Mouse (Mus musculus): ENCODE results near the gene Vasp.

Vasp gene

DNA sequence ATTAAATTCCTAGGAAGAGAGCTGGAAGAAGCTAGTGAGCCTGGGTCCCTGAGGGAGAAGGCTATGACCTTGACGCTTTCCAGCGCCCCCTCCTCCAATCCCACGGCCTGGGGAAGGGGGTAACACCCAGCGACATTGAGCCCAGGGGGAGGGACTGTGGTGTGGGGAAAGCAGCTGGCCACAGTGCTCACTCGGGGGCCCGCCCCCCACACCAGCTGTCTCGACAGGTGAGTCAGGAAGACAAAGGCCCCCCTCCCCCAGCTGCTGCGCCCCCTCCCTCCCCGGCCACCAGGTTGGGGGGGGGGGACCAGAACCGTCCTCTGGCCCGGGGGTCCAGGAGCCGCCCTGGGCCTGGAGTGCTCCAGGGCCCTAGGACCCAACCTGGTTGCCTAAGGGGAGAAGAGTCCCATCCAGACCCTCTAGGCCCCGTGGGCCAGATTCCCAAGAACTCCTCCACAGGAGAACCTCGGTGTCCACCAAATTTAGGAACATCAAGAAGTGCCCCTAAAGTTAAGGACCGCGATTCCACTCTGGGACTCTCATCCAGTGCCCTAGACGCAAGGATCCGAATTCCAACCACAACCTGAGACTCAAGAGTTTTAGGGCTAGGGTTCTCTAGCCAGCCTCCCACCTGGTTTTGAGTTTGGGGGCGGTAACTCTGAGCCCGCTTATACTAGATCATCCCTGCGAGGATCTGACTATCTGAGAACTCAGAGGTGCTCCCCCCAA lies 944 bp downstream of the Vasp start:
- no peak for DNase-seq (ENCODE audit: low spot score in 2 of 2)

DNA sequence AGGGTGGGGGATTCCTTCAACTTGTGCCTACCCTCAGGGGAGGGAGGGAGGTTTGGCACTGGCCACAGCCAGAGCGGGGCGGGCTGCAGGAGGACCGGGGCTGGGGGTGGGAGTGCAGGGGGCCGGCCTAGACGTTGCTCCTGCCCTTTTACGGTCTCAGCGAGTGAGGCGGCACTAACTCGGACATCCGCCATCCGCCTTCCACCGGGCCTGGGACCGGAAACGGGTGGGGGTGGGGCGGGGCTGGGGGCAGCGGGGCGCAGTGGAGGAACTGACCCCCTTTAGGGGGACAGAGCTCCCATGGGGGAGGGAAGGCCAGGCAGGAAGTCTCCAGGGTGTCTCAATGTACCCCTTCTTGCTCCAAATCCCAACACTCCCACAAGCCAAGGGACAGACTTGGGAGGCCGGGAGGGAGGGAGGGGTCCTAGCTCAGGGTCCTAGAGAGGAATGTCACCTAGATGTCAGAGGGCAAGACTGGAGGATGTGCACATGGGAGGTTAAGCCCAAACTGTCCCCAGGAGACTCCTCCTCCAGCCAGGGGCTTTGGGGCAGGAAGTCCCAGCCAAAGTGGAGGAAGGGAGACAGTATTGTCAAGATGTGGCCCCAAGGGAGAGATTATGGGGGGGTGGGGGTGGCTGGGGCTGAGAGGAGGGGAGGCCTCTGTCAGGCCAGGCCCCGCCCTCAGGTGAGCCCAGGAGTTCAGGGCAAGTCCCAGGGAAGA lies 1.7 kb downstream of the Vasp start:
- no peak for DNase-seq (ENCODE audit: low spot score in 2 of 2)

DNA sequence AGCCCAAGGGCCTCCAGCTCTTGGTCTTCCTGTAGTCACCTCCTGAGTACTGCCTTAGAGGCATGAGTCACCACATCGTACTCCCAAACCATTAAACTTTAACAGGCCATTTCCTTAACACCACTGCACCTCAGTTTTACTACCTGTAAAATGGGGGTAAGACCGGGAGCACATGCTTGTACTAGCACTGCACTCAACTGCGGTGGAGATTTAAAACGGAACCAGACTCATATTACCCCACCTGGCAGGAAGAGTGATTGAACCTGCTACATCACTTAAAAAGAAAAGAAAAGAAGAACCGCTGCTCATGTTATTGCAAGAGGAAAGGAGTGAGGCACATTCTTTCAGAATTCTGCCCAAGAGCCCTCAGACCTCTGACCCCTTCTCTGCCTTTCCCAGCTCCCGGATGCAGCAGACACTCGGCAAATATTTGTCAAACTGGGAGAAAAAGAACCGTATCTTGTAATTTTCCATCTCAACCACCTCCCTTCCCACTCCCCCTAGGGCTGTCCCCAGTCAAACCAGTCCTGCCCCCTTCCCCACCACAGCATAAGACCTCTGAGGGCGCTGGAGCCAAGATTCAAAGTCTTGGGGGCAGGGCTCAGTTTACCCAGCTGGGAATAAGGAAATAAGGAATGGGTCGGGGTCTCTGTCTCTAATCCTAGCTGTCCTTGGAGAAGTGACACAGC lies 2.5 kb downstream of the Vasp start:
- DNase-seq (ENCODE audit: low spot score in 2 of 2) = no peak

DNA sequence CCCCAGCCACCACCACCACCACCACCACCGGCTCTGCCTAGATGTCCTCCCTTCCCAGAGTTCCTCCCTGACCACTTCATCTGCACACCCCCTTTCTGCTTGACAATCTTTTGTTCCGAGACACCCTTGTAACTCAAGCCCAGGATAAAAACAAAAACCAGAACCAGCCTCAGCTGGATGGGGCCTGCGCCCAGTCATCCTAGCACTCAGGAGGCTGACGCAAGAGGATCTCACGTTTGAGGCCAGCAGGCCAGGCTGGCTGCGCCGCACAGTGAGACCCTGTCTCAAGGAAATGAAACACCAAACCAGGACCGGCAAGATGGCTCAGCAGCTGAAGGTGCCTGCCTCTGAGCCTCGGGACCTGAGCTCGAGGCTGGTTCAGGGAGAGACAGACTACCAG lies 4.6 kb downstream of the Vasp start:
- DNase-seq (ENCODE audit: low spot score in 2 of 2) = no peak

DNA sequence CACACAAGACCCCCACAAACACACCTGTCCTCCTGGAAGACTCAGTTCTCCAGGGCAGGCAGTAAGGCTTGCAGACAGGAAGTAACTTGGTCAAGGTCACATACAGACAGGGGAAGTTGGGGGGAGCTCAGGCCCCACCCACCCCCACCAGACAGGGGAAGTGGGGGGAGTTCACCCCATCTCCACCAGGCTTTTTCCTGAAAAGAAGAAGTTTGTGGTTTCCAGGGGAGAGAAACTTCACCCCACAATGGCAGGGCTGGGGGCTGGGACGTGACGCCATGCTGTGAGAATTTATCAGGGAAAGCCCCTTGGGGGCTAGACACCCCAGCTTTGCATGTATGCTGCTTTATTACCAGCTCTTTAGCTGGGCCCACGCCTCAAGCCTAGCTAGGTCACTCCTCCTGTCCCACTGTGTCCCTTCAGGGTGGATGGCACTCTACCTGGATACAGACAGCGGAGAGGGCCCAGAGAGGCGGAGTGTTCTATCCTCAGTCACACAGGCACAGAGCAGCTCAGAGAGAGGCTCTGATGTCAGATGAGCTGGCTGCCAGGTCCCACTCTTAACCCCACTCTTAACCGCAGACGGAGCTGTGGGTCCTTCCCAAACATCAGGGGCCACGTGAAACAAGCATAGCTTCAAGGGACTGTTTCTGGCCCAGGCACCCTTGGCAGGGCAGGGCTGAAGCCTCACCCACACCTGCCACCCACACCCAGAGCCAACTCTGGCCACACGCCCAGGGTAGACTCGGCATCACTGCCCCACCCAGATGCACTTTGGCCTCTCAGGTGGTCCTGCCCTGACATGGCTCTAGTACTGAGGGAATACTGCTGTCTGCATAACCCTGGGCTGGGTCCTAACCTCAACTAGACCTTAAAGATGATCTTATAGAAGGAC lies 5.4 kb downstream of the Vasp start:
- DNase-seq (ENCODE audit: low spot score in 2 of 2) = no peak

DNA sequence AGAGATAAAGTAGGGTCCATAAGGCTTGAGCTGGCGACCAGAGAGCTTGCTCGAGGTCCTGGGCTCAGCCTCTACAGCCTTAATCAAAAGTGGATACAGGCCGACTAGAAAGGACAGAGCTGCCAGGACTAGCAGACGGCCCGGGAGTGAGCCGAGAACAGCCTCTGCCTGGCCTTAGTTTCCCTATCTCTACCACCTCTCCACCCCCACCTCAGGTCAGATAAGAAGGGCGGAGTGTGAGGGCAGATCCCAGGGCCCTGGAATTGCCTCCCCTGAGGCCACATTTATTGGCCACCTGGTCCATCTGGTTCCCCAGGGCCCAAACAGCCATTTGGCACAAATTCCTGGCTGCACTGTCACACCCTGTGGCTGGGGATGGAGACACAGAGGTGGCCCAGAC lies 6.5 kb downstream of the Vasp start:
- no peak for DNase-seq (ENCODE audit: low spot score in 2 of 2)

DNA sequence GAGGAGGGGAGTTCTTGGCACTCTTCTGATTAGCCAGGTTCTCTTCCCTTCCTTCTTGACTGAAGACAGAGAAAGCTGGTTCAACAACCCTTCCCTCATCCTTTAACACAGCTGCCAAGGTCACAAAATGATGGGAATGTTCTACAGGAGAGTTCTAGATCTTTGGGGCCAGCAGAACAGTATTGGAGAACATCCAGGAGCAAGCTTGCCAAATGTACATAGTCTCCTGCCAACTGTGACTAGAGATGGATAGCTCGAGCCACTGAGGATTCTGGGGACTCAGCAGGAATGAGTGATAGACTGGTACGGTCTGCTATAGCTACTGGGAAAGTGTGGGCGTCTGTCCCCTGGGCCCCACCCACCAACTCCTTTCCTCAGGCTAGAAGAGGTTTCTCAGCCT lies 13.3 kb downstream of the Vasp start:
- no peak for DNase-seq (ENCODE audit: low spot score in 2 of 2)

DNA sequence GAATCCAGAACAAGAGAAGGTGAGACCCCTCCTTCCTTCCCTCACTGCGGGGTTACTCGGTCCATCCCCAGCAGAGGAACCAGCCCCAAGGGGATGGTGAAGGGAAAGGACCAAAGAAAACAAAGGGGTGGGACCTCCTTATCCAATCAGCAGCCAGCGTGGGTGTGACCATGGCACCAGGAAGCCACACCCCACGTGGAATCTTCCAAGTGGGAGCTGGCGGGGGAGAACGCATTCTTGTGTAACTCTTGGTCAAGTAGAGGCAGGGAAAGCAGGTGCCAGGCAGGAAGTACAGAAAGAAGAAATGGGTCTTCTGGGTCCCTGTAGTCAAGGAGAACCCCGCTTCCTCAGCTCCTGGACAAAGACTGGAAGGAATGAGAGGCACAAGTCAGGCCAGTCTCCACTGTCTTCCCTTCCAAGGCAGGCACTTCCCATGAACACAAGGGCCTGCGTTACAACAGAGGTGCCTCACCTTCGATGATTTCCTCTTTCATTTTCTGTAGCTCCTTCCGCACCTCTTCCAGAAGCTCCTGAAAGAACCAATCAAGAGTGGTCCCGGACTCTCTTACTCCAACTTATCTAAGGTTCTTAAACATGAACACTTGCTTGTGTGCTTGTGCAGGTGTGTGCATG lies 14.1 kb downstream of the Vasp start:
- no peak for DNase-seq (ENCODE audit: low spot score in 2 of 2)

DNA sequence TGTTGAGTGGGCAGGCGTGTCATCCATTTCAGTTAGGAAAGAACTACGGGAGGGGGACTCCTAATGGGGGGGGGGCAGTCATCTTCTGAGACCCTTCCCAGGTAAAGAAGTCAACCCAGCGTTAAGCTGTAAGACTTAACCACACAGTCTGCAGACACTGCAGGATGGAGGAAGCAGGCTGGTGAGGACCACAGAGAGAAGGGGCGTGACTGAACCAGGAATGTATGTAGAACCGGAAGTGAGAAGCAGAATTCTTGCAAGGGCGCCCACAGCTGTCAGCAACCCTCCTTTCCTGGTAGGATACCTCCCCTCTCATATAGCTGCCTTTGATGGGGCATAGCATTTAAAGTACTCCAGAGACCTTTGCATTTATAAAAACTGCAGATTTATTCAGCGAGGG lies 15.1 kb downstream of the Vasp start:
- no peak for DNase-seq (ENCODE audit: low spot score in 2 of 2)

DNA sequence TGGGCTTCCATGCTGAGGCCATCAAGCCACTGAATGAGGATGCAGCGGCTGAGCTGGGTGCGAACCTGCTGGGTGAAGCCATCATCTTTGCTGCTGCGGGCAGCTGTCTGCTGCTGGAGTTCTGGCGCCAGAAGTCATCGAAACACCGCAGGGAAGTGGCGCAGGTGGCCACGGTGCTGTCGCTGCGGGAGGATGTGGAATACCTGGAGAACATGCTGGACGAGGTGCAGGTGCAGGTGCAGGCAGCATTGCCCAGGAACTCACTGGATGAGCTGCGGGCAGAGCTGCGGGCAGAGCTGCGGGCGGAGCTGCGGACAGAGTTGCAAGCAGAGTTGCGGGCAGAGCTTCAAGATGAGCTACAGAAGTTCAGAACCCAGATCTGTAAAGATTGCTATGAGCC lies 16.2 kb downstream of the Vasp start:
- no peak for DNase-seq (ENCODE audit: low spot score in 2 of 2)

DNA sequence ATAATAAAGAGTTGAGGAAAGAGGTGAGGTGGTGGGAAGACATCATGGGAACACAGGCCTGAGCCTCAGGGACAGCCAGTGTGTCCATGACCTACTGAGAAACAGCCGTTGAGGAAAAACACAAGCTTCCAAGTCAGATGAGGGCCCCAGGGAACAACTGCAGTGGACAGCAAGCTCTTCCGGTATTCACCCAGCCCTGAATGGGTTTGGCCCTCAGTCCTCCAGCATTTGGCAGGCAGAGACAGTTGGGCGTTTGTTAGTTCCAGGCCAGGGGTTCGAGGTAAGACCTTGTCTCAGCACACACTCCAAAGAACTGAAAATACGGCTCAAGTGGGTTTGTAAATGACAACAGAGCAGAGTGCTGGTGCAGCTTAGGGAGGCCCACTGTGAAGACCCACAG lies 18.2 kb downstream of the Vasp start:
- DNase-seq (ENCODE audit: low spot score in 2 of 2) = no peak

DNA sequence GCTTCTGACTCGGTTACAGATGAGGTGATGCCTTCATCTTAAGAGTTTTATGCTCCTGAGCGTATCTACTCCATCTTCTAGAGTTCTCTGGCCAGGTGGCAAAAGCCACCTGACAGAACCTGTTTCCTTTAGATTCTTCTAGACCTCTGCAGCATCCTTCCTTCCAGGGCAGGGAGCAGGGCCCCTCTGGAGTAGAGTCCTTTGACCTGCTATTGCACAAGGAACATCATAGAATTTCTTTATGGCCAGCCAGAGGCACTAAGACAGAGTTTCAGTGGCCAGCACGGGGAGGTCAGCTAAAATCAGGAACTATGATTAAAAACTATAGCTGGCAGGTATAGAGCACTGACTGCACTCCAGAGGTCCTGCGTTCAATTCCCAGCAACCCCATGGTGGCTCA lies 19.5 kb downstream of the Vasp start:
- no peak for DNase-seq (ENCODE audit: low spot score in 2 of 2)

DNA sequence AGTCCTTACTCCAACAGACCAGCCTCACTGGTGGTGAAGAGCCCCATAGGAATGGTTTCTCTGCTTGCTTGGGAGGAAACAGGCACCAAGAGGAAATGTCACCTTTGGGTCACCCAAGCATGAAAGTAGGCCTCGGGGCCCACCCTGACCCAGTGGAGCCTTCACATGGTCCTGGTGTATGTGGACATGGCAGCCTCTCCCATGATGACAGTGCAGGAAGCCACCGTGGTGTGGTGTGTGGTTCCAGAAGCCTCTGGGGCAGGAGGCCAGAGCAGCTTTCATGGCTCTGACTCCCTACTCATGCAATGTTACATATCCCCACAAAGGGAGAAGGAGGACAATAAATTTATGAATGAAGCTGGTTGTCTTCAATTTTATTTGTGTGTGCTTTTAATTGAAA lies 24.1 kb downstream of the Vasp start:
- no peak for DNase-seq (ENCODE audit: low spot score in 2 of 2)

DNA sequence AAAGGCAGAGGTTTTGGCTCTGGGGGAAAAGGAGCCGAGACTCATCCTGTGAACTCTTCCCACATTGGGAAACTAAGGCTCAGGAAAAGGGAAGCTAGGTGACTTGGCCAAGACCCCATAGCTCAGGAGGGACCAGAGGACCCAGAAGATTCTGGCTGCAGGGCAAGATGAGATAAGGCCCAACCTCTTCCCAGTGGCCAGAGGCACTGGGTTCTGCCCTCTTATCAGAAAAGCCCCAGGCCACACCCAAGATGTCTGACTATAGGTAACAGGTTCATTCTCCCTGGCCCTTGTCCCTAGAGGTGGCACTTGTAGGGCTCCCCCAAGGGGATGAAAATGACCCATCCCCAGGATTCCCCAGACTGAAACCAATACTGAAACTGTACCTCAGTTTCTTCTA lies 24.8 kb downstream of the Vasp start:
- DNase-seq (ENCODE audit: low spot score in 2 of 2) = no peak

DNA sequence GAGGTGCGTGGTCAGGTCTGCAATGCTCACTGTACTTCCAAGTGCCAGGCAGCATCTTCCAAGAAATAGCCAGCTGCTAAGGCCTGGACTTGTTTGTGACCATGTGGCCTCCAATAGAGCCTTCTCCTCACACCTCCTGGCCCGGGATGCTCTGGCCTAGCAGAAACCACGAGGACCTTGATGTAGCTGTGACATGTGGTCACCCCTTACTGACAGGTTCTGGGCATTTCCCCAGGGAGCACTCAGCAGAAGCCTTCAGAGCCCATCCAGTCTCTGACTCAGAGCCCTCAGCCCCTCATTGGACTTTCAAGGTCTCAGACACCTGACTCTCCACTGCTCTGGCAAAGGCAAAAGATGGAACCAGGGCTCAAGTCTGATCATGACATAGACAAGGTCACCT lies 26.5 kb downstream of the Vasp start:
- no peak for DNase-seq (ENCODE audit: low spot score in 2 of 2)

DNA sequence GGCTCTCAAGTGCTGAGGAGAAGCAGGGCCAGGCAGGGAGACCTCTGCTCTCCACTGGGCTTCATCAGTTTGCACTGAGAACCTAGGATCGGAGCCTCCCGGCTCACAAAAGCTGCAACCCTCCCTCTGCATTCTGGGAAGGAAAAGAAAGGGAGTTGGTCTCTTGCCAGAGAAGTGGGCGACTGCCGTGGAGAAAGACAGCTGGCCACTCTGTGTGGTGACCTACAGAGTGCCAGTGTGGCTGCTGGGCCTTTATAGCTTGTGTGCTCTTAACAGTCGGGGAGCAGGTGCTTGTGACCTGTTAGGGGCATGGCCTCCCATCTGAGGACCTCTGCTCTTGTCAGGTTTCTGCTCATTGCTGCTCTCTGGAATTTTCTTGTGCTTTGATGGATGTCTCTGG lies 27.8 kb downstream of the Vasp start:
- no peak for DNase-seq (ENCODE audit: low spot score in 2 of 2)

DNA sequence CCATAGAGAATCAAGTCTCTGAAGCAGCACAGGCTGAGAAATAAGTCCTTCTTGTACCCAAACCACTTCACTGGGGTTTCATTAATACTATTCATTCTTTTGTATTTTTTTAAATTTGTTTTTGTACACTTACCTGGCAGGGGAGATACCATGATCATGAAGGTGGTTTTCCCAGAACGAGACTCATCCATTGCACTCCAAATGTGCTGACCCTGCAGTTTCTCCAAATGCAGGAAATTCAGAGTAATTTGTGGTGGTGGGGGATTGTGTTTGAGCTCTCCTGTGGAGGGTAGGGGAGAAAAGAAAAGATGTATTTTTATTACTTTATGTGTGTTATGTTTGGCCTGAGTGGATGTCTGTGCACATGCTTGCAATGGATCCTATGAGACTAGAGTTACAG lies 29.6 kb downstream of the Vasp start:
- no peak for DNase-seq (ENCODE audit: low spot score in 2 of 2)

DNA sequence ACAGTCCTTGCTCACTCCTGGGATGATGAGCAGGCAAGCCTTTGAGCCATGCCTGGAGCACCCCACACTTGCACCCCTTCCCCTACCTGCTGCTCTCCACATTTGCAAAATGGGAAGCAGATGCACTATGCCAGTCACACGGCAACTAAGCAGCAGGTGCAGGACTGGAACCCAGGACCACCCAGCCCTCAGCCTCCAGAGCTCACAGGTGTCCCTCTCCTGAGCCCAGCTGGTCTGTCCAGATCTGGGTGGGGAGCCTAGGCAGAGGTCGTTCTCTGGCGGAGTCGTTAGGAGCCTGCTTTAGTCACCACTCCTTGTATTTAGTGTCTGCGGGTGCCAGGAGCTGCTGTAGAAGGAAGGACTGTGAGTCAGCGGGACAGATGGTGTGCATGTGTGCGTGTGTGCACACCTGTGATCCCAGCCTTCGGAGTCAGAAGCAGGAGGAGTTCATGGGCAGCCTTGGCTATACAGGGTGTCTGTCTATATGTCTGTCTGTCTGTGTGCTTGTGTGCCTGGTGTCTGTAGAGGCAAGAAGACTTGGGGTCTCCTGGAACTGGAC lies 30.6 kb downstream of the Vasp start:
- DNase-seq (ENCODE audit: low spot score in 2 of 2) = no peak

DNA sequence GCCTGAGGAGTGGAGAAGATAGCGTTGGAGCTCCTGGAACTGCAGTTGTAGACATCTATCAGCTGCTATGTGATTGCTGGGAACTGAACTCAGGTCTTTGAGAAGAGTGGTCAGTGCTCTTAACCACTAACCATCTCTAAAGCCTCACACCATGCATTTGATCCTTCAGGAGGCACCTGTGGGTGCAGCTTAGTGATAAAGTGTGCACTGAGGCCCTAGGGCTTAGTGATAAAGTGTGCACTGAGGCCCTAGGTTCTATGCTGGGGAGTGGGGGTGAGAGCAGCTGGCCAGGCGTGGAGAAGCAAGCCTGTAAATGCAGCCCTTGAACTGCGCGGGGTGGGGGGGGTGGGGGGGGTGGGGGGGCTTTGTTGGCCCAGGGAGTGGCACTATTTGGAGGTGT lies 31.6 kb downstream of the Vasp start:
- DNase-seq (ENCODE audit: low spot score in 2 of 2) = no peak

DNA sequence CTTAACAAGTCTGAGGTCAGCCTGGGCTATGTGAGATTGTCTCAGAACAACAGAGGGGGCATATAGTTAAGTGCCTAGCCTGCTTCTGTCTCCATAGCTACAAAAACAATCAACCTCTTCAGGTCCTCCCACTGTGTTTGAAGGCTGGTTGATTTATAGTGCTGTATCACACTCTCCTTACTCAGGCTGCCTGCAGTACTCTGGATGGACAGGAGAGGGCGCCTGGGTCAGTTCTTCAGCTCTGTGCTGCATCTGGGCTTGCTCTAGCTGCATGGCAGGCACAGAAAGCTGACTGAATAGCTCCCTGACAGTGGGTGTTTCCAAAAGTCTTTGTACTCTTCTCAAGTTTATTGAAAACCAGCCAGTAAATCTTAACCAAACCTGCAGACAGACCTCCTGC lies 32.2 kb downstream of the Vasp start:
- peak; percentile 81 to 84 for DNase-seq (ENCODE audit: low spot score in 2 of 2)

DNA sequence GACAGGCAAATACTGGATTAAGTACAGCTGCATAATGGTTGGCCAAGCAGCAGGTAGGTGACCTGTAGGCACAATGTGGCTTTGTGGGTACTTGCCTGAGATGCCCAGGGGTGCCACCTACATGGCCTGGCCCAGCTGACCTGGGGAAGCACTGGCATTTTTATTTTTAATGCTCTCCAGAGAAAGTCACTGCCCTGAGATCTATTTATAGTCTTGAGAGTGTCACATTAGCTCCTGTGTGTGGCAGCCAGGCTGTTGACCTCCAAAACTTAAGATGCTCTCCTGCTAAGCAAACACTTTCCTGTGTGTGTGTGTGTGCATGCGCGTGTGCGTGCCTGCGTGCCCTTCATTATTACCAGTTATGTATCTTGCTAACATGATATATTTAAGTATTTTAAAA lies 33.3 kb downstream of the Vasp start:
- no peak for DNase-seq (ENCODE audit: low spot score in 2 of 2)

Data from urinary bladder, adult 18-20 months (tissue).